Mouse (Mus musculus): ENCODE measurements around the gene Cxxc4.
"Not testable (repeated sequence)": the region's sequence is repeated elsewhere in the genome, so short reads cannot be mapped to it uniquely, and the experiment has no call there.

Cxxc4 gene

DNA sequence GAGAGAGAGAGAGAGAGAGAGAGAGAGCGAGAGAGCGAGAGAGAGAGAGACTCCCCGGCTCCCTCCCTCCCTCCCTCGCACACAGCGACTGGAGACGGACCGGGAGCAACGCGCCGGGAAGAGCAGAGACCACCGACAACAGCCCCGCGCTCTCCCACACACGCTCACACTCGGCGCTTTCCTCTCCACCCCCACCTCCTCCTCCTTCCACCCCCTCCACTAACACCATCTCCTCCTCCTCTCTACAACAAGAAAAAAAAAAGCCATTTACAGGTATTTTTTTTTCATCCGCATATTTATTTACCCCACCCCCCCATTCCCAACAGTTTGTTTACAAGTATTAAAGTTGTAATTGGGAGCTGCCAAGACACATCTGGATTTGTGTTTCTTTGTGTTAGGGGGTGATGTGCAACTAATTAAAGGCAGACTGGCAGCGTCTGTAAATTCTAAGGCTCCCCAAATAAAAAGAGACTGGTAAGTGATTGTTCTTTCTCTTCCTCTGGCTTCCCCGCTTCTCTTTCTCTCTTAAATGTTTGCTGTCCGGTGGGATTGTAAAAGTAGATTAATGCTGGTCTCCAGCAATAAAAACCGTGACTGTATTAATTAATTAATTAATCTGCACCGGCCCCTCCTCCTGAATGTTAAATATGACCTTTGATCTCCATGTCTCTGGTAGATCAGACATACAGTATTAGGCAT is at the start of gene Cxxc4:
Cxxc4 (plus strand) TSS at position 71 of the 699 bp plus-strand sequence.
- DNase-seq (ENCODE audit: low spot score in 2 of 2) = no peak

DNA sequence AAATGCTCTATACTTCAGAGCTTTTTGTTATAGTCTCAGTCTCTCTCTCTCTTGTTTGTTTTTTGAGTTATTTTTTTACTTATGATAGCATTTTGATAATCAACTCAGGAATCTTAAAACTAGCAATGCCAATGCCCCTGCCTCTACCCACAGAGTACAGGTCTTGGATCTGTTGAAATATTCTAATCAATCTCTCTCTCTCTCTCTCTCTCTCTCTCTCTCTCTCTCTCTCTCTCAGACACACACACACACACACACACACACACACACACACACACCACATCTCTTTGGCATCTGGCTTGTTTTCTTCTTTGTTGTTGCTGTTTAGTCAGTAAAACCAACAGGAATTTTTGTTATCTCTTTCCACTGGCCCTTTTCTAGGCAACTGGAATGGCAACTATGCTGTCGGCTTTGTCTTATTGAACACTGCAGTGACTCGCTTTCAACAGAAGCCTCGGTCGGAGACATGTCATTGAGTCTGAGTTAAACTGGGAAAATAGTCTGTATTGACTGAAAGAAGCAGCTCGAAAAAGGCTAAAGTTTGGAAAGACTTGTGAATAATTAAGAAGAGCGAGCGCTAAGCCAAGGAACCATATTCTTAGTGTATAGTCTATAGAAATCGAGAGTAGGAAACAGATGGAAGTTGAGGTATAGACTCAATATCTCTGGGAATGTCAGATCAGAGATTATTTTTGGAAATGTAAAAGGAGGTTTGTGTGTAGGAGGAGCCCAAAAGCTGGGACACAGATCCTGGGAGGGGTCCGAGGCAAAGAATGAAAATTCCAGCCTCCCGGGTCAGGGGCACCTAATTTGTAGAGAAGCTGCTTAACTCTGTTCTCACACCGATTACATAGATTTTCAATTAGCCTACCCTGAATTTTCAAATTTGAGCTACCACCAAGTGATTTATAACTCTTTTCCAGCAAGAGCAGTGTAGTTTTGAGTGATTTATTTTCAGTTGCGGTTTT is 47.0 kb upstream of the Cxxc4 start:
- no peak for DNase-seq (ENCODE audit: low spot score in 2 of 2)

DNA sequence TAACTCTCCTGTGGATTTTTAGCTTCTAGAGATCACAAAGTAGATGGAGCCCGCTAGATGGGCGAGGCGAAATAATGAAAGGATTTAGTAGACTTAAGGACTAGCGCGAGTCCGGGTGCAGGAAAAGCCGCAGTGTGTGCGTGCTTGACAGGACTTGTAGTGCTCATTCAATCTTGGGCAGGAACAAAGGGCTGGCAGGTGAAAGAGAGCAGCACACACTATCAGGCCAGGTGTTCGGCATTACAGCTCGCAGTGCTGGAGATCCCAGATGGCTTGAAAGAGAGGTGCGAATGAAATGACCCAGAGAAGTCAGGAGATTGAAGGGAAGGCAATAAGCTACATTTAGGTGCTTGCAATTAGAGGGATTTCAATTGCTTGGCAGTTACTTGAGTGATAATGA is 46.2 kb upstream of the Cxxc4 start:
- DNase-seq (ENCODE audit: low spot score in 2 of 2) = peak in 1 of 2 experiments; percentile 2

DNA sequence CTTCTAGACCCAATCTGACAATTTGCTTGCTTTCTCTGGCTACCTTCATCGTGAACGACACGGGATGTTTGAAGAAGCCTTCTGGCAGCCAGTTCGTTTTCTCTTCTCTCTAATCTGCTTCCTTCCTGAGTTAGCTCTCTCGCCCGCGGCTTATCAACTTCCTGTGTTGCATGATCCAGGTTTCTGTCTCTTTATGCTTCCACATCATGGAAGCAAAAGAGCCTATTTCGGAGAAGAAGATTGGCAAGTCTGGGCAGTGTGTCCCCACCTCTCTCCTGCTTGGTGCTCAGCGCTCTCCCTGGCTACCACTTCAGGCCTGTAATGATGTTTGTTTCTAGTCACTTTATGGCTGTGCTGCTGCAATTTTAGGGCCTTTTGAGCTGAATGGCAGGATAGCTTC is 36.4 kb upstream of the Cxxc4 start:
- no peak for DNase-seq (ENCODE audit: low spot score in 2 of 2)

DNA sequence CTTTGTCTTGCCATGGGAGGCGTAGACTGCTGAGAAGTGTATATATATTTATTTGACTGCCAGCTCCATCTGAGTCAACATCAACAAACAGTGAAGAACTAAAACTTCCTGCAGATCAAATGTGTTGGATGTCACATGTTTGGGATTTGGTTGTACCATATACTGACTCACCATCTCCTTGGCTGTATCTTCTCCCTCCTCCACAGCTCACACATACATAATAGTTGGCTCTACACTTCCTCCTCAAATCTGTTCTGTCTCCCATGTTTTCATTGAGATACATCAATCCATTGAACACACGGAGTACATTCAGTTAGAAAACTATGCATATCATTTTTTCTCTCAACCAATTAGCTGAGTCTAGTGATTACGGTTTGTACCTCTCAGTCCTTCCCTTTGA is 29.7 kb upstream of the Cxxc4 start:
- no peak for DNase-seq (ENCODE audit: low spot score in 2 of 2)

DNA sequence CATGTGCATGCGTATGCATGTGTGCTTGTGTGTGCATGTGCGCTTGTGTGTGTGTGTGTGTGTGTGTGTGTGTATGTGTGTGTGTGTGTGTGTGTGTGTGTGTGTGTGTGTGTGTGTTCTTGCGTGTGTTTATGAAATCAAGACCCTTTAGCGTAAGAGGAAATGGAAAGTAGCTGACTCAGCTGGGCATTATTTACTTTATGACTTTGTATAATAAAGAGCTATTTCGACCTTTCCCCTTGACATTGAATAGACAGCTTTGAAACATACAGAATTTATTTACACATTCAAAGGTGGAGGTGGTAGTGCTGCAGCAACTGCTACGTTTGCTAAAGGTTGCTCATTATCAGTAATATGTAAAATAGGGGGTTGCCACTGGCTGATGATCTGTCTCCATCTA is 25.3 kb upstream of the Cxxc4 start:
- DNase-seq (ENCODE audit: low spot score in 2 of 2) = no peak

DNA sequence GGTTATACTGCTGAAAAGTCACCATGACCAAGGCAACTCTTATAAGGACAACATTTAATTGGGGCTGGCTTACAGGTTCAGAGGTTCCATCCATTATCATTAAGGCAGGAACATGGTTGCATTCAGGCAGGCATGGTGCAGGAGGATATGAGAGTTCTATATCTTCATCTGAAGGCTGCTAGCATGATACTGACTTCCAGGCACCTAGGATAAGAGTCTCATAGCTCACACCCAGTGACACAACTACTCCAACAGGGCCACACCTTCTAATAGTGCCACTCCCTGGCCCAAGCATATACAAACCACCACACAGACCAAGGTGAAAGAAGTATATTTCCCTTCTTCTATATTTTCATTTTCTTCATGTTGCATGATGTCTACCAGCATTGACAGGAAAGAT is 16.4 kb upstream of the Cxxc4 start:
- DNase-seq (ENCODE audit: low spot score in 2 of 2) = not testable (repeated sequence)

DNA sequence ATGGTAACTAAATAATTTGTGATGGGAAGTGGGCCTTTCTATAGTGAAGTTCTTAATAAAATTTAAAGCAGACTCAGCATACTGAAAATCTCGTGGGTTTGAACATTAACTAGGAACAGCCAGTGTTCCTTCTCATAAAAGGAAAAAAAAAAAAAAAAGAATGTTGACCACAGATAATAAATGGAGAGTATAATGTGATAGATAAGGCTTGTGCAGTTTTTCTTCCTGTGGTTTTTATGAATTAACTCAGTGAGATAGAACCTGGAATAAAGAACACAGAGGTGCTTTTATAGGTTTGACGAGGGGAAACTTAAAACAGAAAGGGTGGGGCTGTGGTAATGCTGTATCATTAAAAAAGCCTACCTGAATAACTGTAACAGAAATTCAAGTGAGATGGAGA is 15.3 kb upstream of the Cxxc4 start:
- no peak for DNase-seq (ENCODE audit: low spot score in 2 of 2)

DNA sequence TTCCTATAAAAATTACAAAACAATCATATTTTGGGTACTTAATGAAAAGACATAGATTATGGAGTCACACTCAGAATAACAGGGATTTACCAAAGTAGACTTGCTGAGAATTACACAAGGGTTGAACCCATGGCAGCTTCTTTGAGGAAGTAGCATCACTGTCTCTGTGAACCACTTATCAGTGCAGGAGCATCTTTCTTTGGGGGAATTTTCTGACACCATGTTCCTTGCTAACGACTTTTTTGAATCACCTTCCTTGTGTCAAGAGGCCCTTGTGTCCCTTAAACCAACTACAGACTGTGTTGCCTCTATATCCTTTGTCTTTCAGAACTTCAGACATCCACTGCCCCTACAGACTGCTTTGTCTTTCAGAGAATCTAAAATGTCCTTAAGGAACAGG is 13.7 kb upstream of the Cxxc4 start:
- no peak for DNase-seq (ENCODE audit: low spot score in 2 of 2)

DNA sequence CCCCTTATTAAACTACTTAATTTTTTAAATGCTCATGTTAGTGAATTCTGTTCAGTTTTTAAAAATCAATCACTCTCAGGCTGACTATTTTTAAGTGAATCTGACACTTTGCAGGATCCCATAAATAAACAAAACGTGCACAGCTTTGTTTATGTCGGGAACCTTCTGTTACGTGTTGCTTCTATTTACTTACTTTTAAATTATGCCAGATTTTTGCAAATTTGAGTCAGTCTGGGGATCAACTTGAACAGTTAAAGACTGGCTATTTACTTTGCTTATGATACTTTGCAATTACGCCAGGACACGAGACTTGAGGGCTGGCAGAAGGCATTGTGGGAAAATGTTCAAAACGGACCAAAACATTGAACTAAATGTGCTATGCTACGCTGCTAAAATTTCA is 12.3 kb upstream of the Cxxc4 start:
- DNase-seq (ENCODE audit: low spot score in 2 of 2) = no peak

DNA sequence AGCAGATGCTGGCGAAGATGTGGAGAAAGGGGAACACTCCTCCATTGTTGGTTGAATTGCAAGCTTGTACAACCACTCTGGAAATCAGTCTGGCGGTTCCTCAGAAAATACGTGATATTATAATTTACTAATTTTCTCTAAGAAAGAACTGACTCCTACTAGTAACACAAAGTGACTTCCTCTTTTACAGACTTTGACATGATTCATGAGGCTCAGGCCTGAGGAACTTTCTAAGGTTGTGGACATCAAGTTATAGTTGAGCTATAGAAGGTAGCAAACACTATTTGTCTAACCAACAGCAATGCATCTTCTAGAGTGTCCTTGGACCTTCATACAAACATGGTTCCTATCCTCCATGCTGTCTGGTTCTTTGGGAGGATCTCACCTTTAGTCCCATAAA is 10.4 kb upstream of the Cxxc4 start:
- DNase-seq (ENCODE audit: low spot score in 2 of 2) = no peak

DNA sequence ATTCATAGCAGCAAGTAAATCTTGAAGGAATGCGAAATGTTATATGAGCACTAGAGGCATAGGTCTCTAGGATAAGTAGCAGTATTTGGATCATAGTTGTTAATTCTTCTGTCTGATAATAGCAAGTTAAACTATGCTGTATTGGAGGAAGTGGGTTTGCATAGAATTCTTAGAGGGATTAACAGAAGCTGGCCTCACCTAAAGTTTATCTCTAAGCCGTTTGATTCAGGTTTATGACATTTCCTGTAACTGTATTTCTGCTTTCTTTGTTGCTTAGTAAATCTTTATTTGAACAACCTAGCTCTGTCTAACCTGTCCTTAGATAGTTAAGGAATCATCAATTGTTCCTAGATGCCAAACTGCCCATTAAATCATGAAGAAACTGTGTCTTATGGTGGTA is 3.5 kb upstream of the Cxxc4 start:
- DNase-seq (ENCODE audit: low spot score in 2 of 2) = no peak

DNA sequence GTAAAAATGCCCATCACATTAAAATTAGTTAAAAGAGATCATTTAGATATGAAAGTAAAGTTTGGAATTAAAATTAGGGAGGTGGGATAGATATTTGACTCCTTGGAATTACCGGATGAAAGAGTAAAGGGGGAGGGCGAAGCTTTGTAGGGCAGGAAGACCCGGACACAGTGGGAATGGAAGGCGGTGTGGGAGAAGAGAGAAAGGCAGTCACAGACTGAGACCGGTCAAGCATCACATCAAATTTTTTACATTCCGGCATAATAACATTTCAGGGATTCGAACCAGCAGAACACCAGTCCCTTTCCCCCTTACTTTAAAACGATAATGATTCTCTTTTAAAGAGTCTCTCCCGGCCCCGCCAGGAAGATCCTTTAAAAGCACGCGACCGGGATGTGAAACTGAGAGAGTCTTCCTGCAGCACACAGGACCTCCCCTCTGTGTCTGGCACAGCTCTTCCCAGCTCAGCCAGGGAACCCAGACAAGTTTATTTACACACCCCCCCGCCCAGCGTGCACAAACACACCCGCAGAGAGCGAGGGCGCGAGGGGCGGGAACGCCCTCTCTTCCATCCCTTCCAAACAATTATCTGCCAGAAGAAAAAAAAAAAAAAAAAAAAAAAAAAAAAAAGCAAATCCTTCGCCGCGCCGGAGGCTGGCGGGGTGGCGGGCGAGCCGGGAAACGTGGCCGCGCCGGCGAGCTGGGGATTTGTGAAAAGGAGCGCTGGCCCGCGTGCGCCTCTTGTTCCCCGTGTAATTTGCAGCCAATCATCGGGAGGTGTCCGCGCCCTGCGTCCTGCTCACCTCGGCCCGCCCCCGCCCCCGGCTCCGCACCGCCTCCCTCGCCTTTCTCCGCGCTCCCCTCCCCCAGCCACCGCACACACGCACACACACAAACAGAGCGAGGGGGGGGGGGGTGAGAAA is 532 bp upstream of the Cxxc4 start:
- DNase-seq (ENCODE audit: low spot score in 2 of 2) = peak; percentile 47 to 73

DNA sequence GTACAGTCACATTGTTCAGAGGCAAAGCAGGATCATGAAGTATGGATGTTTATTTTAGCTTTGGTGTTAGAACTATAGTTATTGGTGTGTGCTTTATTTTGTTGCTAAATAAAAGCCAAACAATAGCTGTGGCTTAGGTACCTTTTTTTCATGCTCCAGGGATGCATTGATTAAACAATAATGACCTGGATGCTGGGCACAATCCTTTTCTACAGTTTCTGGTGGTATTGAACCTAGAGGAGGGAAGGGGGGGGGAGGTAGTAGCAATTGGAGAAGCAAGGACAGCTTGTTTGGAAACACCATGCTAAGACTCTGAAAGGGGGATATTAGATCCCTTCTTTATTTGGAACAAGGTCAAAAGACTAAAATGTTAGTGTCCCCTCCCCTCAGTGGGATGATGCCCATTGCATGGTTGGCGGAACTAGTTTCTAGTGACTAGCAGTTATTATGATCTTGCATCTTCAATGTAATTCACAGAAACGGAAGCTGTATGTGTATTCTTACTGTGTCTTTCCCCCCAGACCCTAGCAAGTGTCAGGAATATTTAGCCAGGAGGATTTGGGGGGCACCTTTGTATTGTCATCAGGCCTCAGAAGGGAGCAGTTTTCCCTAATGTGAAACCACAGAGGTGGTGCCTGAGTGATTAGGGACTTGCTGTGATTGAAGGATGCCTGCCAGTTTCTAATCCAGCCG is 975 bp downstream of the Cxxc4 start:
- DNase-seq (ENCODE audit: low spot score in 2 of 2) = no peak

DNA sequence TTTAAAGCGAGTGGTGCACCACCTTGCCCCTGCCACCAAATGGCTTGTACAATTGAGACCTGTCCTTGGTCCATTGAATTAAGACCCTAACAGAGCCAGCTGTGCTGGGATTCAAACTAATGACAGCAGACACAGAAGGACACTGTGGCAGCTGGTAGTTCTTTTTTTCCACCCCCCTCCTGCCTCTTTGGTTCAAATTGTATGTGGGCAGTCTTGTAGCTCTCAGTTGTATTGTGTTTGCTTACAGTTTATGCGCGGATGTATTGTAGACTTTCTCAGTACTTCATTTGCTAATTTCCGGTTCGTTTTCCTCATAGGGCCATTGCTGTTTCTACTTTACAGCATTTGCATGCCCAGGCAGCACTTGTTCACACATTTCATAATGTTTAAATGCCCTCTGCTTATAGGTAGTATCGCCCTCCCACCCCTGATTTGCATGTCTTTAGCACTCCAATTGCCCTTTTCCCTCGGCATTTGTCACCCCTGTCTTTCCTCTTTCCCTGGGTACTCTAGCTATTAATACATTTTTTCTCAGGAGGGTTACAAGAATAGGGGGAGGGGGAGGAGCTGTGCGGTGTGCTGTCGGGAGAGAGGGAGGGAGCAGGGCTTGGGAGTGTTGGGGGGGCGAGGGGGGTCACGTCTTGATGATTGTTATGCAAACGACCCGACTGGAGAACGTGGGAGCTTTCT is 2.5 kb downstream of the Cxxc4 start:
- peak in 1 of 2 experiments; percentile 10 for DNase-seq (ENCODE audit: low spot score in 2 of 2)

DNA sequence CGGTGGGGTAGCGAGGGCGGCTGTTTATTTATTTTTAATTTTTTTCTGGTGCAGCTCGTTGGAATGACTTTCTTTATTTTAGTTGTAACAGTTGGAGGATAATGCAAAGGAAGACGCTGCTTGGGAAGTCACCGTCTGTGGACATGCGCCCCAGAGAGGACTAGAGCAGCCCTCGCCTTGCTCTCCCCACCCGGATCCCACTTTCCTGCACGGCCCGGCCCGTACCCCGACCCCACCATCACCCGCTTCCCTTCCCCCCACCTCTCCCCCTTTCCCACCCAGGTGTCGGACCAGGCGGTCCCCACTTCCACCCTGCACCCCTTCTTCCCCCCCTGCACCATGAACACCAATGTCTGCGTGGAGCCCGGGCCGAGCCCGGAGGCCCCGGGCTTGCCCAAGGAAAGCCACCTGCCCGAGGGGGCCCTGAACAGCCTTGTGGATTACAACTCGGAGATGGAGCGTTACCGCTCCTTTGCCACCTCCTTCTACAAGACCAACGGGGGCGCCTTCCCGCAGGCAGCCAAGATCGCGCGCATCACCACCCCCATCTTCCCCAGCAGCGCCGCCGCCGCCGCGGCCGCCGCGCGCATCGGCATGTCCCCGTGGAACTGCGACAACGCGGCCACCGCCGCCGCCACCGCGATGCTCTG is 3.2 kb downstream of the Cxxc4 start:
- peak; percentile 34 to 64 for DNase-seq (ENCODE audit: low spot score in 2 of 2)

DNA sequence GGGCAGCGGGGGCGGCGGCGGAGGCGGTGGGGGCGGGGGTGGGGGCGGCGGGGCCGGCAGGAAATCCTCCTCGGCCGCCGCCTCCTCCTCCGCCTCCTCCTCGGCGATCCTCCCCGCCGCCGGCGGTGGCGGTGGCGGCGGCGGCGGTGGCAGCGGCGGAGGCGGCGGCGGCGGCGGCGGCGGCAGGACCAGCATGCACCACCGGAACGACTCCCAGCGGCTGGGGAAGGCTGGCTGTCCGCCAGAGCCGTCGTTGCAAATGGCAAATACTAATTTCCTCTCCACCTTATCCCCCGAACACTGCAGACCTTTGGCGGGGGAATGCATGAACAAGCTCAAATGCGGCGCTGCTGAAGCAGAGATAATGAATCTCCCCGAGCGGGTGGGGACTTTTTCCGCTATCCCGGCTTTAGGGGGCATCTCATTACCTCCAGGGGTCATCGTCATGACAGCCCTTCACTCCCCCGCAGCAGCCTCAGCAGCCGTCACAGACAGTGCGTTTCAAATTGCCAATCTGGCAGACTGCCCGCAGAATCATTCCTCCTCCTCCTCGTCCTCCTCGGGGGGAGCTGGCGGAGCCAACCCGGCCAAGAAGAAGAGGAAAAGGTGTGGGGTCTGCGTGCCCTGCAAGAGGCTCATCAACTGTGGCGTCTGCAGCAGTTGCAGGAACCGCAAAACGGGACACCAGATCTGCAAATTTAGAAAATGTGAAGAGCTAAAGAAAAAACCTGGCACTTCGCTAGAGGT is 3.9 kb downstream of the Cxxc4 start:
- DNase-seq (ENCODE audit: low spot score in 2 of 2) = peak; percentile 54 to 77

DNA sequence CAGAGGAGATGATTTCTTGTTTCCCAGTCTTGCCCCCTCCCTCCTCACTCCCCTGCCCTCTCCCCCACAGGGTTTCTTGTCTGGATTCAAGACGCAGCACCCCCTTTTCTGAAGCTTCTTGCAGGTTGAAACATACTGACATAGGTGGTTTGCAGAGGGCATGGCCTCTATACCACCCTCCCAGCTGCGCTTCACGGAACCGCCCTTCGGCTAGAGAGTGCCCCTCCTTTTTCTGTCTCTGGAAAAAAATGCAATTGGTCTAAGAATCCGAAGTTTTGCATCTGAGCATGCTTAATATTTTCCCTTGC is 4.4 kb downstream of the Cxxc4 start:
- DNase-seq (ENCODE audit: low spot score in 2 of 2) = no peak

DNA sequence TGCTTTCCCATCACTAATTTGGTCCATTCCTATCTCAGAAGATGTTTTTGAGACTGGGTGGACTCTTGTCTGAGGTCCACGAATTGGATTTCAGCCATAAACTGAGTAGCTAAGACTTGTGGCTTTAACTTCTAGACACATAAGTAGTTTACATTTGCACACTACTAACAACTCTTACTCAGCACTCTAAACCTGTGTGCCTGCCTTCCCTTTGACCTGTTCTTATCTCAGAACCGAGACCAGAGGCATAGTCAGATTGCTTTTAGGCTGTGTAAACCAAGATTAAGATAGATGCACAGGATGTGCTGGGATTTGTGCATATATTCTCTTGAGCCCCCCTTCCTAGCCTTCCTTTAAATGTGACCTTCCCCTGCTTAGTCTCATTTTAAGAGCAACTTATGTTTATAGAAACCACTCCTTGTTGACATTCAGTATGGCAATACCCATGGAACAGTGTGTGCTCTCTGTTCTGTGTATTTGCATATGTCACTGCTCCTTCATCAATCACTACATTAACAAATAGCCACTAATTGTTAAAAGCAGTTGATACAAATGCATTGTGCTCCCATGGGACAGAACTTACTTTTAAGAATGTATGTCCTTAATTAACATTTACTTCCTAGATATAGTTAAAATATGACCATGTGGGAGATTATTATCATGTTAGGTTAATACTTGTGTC is 7.0 kb downstream of the Cxxc4 start:
- DNase-seq (ENCODE audit: low spot score in 2 of 2) = no peak
